Mouse (Mus musculus): Measurements from ENCODE around the gene Krtap4-7.

GRCm38 (mm10) chr11:99659256-99659655 lies 15.4 kb upstream of the Krtap4-7 start:
- TF ChIP-seq CTCF (IDR thresholded peaks at IDR 0.05; ENCODE audit: control insufficient read depth, insufficient read depth, insufficient read length) (no peak), USF1 (IDR thresholded peaks at IDR 0.05; ENCODE audit: low read depth) (no peak), MAX (IDR thresholded peaks at IDR 0.05) (no peak), FOSL1 (IDR thresholded peaks at IDR 0.05; ENCODE audit: insufficient read depth, low read length, poor library complexity, severe bottlenecking) (peak; percentile 2), MYOG (IDR thresholded peaks at IDR 0.05; ENCODE audit: control insufficient read depth, extremely low read depth, insufficient read length) (no peak), CEBPB (IDR thresholded peaks at IDR 0.05; ENCODE audit: low read depth) (no peak)
